8 mouse cellular contexts compared by ENCODE assay signal in the genomic region with DNA sequence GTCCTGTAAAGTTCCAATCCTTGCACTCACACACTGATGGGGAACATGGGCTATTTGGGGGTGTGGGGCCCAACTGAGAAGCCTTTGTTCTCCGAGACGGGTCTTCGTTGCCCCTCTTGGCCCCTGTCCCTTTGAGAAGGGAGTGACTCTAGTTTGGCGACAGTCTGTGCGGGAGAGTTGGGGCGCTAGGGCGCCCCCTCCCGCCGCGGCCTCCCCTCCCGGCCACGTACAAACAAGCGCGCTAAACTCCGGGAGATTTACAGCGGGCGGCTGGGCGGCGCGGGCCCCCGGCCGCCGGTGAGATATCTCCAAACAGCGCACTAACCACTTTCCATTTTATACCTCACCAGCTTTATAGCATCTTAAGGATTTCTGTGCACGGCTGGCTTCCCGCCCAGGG.
DNase-seq lines count a peak whose midpoint lies in the region; ATAC-seq and TF ChIP-seq lines count a peak whose summit lies in the region.

No protein-coding gene starts in this region.

- TF ChIP-seq CTCF in ES-Bruce4 (IDR thresholded peaks at IDR 0.05; ENCODE audit: low read depth, low read length), result peak; percentile 7

- no peaks in the 10 kb centered on the region for H3K9me3 ChIP-seq in heart, embryonic 11.5 days (replicated peaks; ENCODE audit: control insufficient read depth, low read length)
- H3K9me3 ChIP-seq in ES-Bruce4 (replicated peaks; ENCODE audit: control insufficient read depth, insufficient read depth, low read length, poor library complexity, severe bottlenecking), result no peaks in the 10 kb centered on the region
- no peaks in the 10 kb centered on the region for H3K9me3 ChIP-seq in hindbrain, embryonic 10.5 days
- H3K9me3 ChIP-seq in midbrain, embryonic 11.5 days (ENCODE audit: control insufficient read depth, low read length), result no peaks in the 10 kb centered on the region

- no peak overlapping the region for H3K9ac ChIP-seq in heart, embryonic 11.5 days (ENCODE audit: low read depth, low read length)
- peak overlapping the region; percentile 54 for H3K9ac ChIP-seq in ES-Bruce4 (ENCODE audit: low read depth, poor library complexity, severe bottlenecking)
- H3K9ac ChIP-seq in midbrain, embryonic 11.5 days (ENCODE audit: low read length), result peak overlapping the region; percentile 56

- no peak for DNase-seq in heart, postnatal 36 days
- peak; percentile 20 for DNase-seq in hindbrain, embryonic 10.5 days (ENCODE audit: low spot score)
- peak; percentile 92 for DNase-seq in midbrain, embryonic 11.5 days (ENCODE audit: low spot score, missing footprints)
- DNase-seq in frontal cortex, adult 2 months (ENCODE audit: extremely low spot score in 1 of 2, low spot score in 1 of 2), result no peak
- DNase-seq in spleen, postnatal 4 days (ENCODE audit: low spot score in 2 of 2), result no peak
- DNase-seq in lung, adult 18-20 months, result no peak

- peaks cover 57% of the 10 kb centered on the region for H3K27me3 ChIP-seq in heart, embryonic 11.5 days (ENCODE audit: control insufficient read depth, insufficient read depth, low read length)
- 0 out of 2 replicates have a peak, but pooled peaks cover 2% of the 10 kb centered on the region for H3K27me3 ChIP-seq in ES-Bruce4 (ENCODE audit: control insufficient read depth, insufficient read depth, low read length, poor library complexity, severe bottlenecking)
- peaks cover 87% of the 10 kb centered on the region for H3K27me3 ChIP-seq in hindbrain, embryonic 10.5 days (ENCODE audit: insufficient read depth, poor library complexity, severe bottlenecking)
- peaks cover 21% of the 10 kb centered on the region for H3K27me3 ChIP-seq in midbrain, embryonic 11.5 days (ENCODE audit: control insufficient read depth, insufficient read depth, low read length)

- no peak for ATAC-seq in heart, embryonic 11.5 days (replicated peaks; ENCODE audit: insufficient number of reproducible peaks, low FRiP score, low TSS enrichment)
- no peak for ATAC-seq in midbrain, embryonic 11.5 days (ENCODE audit: low FRiP score)

- H3K4me3 ChIP-seq in heart, embryonic 11.5 days (ENCODE audit: low read depth, low read length), result peak overlapping the region; percentile 33
- peak overlapping the region; percentile 6; the same call in 1 of the 2 replicates for H3K4me3 ChIP-seq in ES-Bruce4 (ENCODE audit: low read depth, low read length)
- H3K4me3 ChIP-seq in hindbrain, embryonic 10.5 days, result peak overlapping the region; percentile 51
- H3K4me3 ChIP-seq in midbrain, embryonic 11.5 days (ENCODE audit: low read depth, low read length), result peak overlapping the region; percentile 29

- peaks cover 5% of the 10 kb centered on the region; the same call in 1 of the 2 replicates for H3K4me1 ChIP-seq in heart, embryonic 11.5 days (ENCODE audit: control insufficient read depth, insufficient read depth, low read length)
- no peaks in the 10 kb centered on the region for H3K4me1 ChIP-seq in ES-Bruce4 (ENCODE audit: control insufficient read depth, insufficient read depth, low read length)
- peaks cover 26% of the 10 kb centered on the region for H3K4me1 ChIP-seq in hindbrain, embryonic 10.5 days (replicated peaks)
- peaks cover 6% of the 10 kb centered on the region for H3K4me1 ChIP-seq in midbrain, embryonic 11.5 days (ENCODE audit: control insufficient read depth, insufficient read depth, low read length)

- no peak overlapping the region for H3K27ac ChIP-seq in heart, embryonic 11.5 days (ENCODE audit: low read depth, low read length)
- H3K27ac ChIP-seq in ES-Bruce4 (ENCODE audit: insufficient read depth, low read length), result no peak overlapping the region
- peak overlapping the region; percentile 81 for H3K27ac ChIP-seq in hindbrain, embryonic 10.5 days
- no peak overlapping the region for H3K27ac ChIP-seq in midbrain, embryonic 11.5 days (ENCODE audit: low read depth, low read length)

- no peaks in the 10 kb centered on the region for H3K36me3 ChIP-seq in heart, embryonic 11.5 days (ENCODE audit: control insufficient read depth, insufficient read depth, low read length)
- H3K36me3 ChIP-seq in ES-Bruce4 (ENCODE audit: control insufficient read depth, insufficient read depth, low read length, poor library complexity, severe bottlenecking), result no peaks in the 10 kb centered on the region
- no peaks in the 10 kb centered on the region for H3K36me3 ChIP-seq in hindbrain, embryonic 10.5 days
- no peaks in the 10 kb centered on the region for H3K36me3 ChIP-seq in midbrain, embryonic 11.5 days (ENCODE audit: control insufficient read depth, insufficient read depth, low read length)

- no peak for TF ChIP-seq POLR2A in ES-Bruce4 (IDR thresholded peaks at IDR 0.05; ENCODE audit: insufficient read depth, low read length)

- H3K4me2 ChIP-seq in heart, embryonic 11.5 days, result peak overlapping the region; percentile 62
- peak overlapping the region; percentile 40 for H3K4me2 ChIP-seq in midbrain, embryonic 11.5 days

- TF ChIP-seq EP300 in ES-Bruce4 (IDR thresholded peaks at IDR 0.05; ENCODE audit: insufficient read depth, low read depth, low read length), result no peak

- under 1% methylated on average over 26 of the region's 26 CpGs for WGBS in heart, embryonic 11.5 days (ENCODE audit: insufficient replicate concordance)
- under 1% methylated on average over 26 of the region's 26 CpGs for WGBS in hindbrain, embryonic 10.5 days
- WGBS in midbrain, embryonic 11.5 days, result 0% methylated on average over 26 of the region's 26 CpGs

- intact Hi-C loops in heart, postnatal 36 days (cut with DNase I), result no loop called here

Comparison
In these comparisons a context has a peak if more than half of its experiments do, and no peak if none do; other contexts are left out.
1. DNase-seq: peak in hindbrain, embryonic 10.5 days (single experiment) and midbrain, embryonic 11.5 days (single experiment); none in heart, postnatal 36 days (0 of 2), frontal cortex, adult 2 months (0 of 2), spleen, postnatal 4 days (0 of 2) and lung, adult 18-20 months (0 of 2).
2. Peak in every context shown above with its lines, with median percentiles within 50 percentile points of each other: H3K4me3 ChIP-seq.